Mouse (Mus musculus): Measurements from ENCODE around the gene Naga.
A peak's percentile ranks its signal among the peaks of the same experiment; 100 is the strongest.

Naga gene

DNA sequence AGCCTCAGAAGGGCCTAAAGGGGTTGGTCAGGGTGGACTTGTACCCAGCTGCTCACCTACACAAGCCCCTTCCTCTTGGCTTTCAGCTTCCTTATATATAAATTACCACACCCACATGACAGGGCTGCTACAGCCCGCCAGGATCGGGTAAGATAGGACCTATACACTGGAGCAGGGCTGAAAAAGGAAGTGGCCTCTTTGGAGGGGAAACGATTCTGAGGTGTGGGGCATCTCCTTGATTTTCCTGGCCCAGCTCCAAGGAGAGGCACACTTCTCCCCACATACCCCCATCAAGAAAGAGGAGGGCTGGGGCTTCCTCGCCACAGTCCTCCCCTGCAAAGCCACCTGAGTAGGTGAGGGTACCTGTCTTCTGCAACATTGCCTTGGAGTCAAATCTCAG, 850 bp downstream of the Naga start:
- no peak for DNase-seq (ENCODE audit: low read depth, low spot score)

DNA sequence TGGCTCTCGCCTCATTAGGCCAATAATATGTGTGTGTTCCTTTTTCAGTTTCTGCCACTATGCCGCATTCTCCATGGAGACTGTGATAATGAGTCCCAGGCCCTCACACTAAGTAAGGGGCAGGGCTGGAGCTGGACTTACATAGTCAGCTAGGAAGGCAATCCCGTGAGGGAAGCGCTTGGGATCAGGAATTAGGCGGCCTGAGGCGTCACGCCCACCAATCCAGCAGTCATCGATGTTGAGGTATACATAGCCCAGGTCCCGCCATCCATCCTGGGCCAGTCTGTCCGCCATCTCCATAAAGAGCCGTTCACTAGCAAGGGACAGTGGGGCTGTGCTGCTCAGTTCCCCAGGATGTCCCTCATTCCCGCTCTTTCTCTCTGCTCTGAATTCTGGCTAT, 2.1 kb downstream of the Naga start:
- no peak for DNase-seq (ENCODE audit: low read depth, low spot score)

DNA sequence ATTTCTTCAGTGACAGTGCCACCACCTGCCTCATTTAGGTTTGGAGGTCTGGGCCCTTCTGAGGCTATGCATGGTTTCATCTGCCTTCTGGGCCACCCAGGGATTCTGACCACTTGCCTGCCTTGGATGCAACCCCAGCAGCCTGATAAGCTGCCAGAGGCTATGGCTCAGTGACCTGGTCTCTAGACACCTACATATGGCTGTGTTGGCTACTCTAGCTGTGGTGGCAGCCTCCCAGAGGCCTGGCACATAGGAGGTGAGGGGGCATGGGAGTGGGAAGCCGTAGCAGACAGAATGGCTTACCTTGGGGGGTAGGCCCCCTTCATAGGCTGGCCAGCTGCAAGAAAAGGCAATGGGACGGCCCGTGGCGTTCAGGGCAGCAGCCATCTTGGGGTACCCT, 3.5 kb downstream of the Naga start:
- DNase-seq (ENCODE audit: low read depth, low spot score), result no peak

DNA sequence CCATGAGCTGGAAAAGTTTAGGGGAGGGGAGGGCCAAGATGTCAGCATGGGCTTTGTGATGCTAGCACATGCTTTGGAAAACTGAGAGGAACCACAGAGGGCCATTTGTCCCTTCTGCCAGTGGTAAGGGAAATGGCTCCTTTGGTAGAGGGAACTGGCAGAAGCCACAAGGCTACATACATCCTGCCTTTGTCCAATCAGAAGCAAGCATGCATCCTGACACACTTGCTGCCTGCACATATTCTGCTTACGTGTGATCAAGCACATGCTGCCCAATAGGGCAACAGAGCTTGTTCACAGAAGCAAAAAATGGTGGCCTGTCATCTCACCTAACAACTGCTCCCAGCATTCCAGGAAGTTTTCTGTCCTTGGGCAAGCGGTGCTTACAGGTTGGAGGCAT, 13.3 kb downstream of the Naga start:
- no peak for DNase-seq (ENCODE audit: low read depth, low spot score)

DNA sequence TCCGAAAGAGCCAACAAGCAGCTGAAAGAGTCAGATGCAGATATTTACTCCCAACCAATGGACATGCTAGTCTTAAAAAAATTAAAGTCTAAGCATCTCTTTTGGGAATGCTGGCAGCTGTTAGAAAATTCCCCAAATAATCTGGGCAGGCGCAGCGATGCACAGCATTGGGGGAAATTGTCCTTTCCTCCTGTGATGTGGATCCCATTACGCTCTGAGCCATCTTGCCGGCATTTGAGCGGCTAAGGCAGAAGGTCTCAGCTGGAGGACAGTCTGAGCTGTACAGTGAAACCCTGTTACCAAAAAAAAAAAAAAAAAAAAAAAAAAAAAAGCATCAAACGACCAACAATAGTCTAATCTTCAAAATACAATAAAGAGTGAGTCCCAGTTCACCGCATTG, 16.5 kb downstream of the Naga start:
- no peak for DNase-seq (ENCODE audit: low read depth, low spot score)

DNA sequence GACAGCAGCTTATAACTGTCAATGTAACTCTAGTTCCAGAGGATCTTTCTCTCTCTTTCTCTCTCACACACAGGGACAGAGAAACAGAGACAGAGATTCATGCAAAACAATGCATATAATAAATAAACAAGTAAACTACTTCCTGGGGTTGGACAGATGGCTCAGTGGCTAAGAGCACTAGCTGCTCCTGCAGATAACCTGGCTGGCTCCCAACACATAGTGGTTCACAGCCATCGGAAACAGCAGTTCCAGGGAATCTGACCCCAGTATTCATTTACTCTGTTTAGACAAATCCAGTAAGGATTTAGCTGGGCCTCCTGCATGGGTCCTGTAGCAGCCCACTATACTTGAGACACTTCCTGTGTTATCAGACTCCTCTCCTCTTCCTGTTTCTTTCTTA, 19.1 kb downstream of the Naga start:
- no peak for DNase-seq (ENCODE audit: low read depth, low spot score)

DNA sequence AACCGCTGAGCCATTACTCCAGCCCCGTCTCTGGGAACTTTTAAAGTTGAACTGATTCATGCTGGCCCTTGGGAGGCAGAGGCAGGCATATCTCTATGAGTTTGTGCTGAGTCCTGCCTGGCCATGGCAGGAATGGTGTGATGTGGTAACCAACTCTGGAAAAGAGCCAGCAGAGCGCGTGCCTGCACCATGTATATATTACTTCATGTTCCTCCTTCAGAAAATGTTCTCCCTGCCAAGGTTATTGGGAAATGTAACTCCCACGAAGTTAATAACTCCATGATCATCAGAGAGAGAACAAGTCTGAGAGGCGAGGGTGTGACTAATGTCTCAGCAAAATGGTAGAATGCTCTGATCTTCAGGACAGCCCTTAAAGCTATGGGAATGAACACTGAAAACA, 20.9 kb downstream of the Naga start:
- no peak for DNase-seq (ENCODE audit: low read depth, low spot score)

DNA sequence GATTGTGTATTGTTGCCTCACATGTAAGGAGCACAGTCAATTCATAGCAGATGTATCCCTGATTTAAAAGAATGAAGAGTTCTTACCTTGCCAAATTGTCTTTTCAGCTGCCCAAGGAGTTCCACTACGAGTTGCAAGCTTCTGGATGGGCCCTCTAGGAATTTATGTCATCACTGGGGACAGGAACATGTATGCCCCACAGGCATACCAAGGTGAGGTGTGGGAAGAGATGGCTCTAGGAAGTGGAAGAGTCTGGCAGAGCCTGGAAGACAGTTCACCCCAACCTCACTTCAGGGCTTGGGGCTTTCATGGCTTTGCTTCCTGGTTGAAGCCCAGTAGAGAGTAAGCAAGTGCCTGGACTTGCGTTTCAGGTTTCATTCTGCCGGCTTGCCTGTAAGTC, 30.3 kb downstream of the Naga start:
- no peak for DNase-seq (ENCODE audit: low read depth, low spot score)

DNA sequence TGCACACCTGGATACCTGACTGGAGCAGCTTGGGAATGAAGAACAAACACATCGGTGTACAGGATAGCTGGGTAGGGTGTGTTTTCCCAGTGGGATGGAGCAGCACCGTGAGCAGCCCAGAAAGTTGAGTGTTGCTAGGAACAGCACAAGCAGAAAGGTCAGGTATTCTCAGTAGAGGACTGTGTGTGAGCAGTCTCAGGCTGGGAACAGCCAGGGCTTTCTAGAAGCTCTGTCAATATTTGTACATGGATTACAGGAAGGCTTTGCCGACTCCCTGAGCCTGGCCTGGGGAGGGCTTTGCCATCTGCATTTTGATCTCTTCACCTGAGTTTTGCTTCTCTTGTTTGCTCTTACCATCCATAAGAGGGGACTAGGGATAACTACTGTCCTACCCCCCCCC, 31.6 kb downstream of the Naga start:
- no peak for DNase-seq (ENCODE audit: low read depth, low spot score)

DNA sequence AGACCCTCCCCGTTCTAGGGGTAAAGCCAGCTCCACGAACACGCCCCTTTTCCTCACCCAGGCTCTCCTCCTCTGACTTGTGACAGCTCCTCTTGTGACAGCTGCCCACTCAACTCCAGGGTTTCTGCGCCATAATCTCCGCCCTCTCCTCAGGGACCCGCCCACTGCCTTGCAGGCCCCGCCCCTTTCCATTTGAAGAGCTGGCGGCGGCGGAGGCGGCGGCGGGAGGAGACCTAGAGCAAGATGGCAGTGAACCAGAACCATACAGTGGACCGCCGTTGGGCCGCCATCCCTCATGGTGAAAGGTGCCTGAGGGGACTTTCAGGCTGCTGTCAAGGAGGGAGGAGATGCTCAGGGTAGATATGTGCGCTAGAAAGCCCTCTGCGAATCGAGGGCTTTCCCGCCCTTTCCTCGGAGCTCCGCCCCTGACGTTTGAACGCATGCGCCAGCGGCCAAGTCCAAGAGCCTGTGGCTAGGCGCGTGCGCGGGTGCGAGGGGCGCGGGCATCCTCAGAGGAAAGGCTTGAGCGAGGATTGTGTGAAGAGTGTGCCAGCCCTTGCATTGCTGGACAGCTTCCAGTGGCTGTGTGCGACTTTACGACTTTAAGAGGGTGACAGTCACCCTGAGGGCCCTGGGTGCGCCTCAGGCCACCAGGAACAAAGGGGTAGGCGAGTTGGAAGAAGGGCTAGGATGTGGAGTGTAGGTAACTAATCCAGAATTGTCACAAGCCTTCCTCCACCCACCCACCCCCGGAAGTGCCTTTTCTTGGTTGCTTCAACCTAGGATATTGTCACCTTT, 39.8 kb downstream of the Naga start, which contains the start of gene Wbp2nl:
Gene Wbp2nl, plus strand, starts transcription at position 191 of the 798 bp plus-strand sequence.
- no peak for DNase-seq (ENCODE audit: low read depth, low spot score)

DNA sequence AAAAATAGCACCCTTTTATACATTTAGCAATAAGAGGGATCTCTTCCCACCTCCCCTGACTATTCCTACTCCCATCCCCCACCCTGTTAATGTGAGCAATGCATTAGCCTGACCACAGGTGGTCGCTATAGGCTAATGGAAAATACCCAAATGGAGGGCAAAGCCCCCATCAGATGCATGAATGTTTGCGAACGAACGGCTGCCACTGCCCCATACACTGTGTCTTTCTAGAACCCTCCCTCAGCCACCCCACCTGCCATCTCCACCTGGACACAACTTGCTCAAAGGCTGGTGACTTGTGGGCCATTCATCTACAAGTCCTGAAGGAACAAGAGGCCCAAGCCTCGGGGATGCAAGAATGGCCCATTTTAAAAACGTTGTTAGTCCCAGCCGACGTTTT, 44.7 kb downstream of the Naga start:
- DNase-seq (ENCODE audit: low read depth, low spot score), result no peak

DNA sequence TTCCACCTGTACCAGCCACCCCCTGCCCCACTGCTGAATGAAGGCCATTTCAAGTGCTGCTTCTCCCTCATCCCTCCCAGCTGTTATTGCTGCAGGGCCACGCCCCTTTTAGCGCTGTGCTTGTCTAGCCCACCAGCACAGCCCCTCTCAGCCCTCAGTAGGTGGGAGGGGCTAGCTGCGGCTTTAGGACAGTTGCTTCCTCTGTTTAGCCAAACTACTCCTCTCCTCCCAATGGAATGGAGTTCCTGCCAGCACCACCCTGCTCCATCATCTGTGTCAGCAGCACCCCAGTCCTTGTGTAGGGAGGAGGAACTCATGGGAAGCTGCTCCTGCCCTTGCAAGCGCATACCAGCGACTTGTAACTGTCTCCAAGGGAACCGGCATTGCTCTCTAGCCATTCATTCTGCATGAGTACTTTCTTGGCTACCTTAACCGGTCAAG, 45.4 kb downstream of the Naga start:
- DNase-seq (ENCODE audit: low read depth, low spot score), result no peak

DNA sequence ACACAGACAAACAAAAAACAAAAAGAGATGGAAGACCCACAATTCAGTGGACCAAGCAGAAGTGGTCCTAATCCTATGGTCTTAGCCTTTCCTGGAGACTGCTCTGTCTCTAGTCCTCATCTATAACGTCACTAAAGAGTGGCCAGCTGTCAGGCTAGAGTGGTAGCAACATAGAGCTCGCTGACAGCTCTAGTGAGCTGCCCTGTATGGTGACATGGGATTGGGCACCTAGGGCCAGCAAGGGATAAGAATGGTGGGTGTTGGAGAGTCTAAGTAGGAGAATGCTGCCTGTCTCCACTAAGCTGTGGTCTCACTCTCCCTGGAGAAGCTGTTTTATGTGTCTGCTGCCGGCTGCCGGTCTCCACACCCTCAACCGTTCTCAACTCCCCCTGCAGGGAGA, 45.9 kb downstream of the Naga start:
- DNase-seq (ENCODE audit: low read depth, low spot score), result no peak

DNA sequence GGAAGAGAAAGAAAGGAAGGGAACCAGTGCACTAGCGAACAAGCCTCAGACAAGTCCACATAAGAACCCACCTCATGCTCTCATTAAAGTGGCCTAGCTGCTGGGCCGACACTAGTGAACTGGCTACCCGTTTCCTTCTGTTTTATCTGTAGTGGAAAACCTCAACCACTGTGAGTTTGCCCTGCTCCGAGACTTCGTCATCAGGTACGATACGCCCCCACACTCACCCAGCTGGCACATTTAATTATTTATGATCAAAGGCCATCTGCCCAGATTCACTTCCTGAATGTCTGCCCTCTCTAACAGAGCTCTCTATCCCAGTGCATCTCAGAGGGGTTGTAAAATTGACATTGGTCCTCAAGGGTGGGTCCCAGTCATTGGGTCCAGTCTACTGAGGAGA, 48.5 kb downstream of the Naga start:
- peak; percentile 49 for DNase-seq (ENCODE audit: low read depth, low spot score)

DNA sequence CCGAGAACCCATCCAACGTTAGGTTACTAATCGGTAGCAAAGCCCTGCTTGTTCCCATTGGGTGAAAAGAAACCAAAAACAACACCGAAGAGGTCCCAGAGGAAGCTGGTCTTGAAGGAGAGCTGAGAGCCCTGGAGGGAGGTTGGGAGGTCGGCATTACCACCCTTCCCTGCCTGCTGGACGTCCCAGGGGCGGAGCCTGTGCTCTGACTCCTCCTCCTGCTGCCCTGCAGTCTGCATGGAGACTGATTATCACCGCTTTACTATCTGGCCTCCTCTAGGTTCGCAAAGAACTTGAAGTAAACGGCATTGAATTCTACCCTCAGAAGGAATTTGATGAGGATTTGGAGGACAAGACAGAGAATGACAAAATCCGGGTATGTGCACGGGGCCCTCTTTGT, 52.6 kb downstream of the Naga start:
- no peak for DNase-seq (ENCODE audit: low read depth, low spot score)

DNA sequence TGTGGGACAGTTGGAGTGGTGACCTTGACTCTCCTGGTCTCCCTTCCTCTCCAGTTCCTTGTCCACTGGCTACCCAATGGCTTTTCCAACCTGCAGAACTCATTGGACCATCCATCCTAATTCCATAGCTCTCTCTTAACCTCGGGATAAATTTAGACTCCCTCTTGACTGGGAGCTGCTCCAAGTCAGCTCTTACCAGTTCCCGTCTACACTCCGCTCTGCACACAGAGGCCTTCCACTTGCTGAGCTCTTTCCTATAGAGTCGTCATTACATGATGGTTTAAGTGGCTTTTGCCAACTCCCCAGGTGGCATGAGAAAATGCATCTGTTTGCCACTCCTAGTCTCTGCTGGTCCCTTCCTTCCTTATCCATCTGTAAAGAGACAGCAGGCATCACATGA, 58.1 kb downstream of the Naga start:
- DNase-seq (ENCODE audit: low read depth, low spot score), result no peak

Measured in CD4-positive helper T cell, adult 2 months (primary cell).